Mouse (Mus musculus): ENCODE results near the gene Fndc9.

DNA sequence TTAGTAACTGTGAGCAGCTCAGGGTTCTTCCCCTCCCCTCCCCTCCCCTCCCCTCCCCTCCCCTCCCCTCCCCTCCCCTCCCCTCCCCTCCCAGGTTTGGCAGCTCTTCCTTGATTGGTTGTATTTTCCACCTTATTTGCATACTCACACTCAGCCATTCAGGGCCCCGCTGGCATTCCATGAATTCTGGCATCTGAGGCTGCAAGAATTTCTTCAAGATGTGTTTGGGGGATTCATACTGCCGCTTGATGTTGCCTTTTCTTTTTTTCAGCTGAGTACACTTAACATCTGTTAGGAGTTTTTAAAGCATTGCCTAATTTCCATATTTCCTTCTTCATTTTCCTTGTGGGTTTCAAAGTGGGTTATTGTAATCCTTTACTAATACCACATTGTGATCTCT is 47.0 kb upstream of the Fndc9 start:
- TF ChIP-seq POLR2A (IDR thresholded peaks at IDR 0.05; ENCODE audit: borderline replicate concordance, insufficient read depth, low read length) (no peak), CTCF (IDR thresholded peaks at IDR 0.05; ENCODE audit: borderline replicate concordance, insufficient read depth, low read depth, low read length) (no peak)
